Mouse (Mus musculus) liver, embryonic 15.5 days (tissue): Measurements from ENCODE around the gene Ranbp10. TPM values are rescaled to one million over a fixed set of nuclear protein-coding genes. Genes with fewer than 3 reads are reported as not detected.

Experiments used
- polyA plus RNA-seq: library from polyadenylated mRNA; unstranded; fragments of >200 nt; fragmentation: Nextera tagmentation; extraction: Ambion mirVana; gene quantifications from 2 replicates; pipeline ENCODE4 v1.2.1, GENCODE M21; 2015

Ranbp10 gene
- polyA plus RNA-seq, 1 experiment from 2014 or later = 45.0 TPM

Other genes starting within 250 kb of the Ranbp10 start
- 7.1 and 7.2 TPM in 2 replicates for gene Ripor1, start 222.1 kb downstream of the Ranbp10 start, polyA plus RNA-seq
- gene Ctcf, start 190.8 kb downstream of the Ranbp10 start, polyA plus RNA-seq = 62.0 and 63.5 TPM in 2 replicates
- 0.18 TPM in 1 of 2 replicates, not detected in the other for gene Agrp, start 190.0 kb downstream of the Ranbp10 start, polyA plus RNA-seq
- 0.35 and 0.74 TPM in 2 replicates for gene Carmil2, start 141.1 kb downstream of the Ranbp10 start, polyA plus RNA-seq
- gene Acd, start 126.2 kb downstream of the Ranbp10 start, polyA plus RNA-seq = 22.4 and 23.6 TPM in 2 replicates
- gene Pard6a, start 126.2 kb downstream of the Ranbp10 start, polyA plus RNA-seq = 6.1 and 6.3 TPM in 2 replicates
- gene 4933405L10Rik, start 119.7 kb downstream of the Ranbp10 start, polyA plus RNA-seq = not detected in 2 replicates
- 4.4 and 5.2 TPM in 2 replicates for gene Enkd1, start 119.1 kb downstream of the Ranbp10 start, polyA plus RNA-seq
- gene Gfod2, start 68.7 kb downstream of the Ranbp10 start, polyA plus RNA-seq = 1.8 and 2.3 TPM in 2 replicates
- gene Tsnaxip1, start 381 bp upstream of the Ranbp10 start, polyA plus RNA-seq = 0.07 and 0.22 TPM in 2 replicates
- gene Cenpt, start 25.9 kb upstream of the Ranbp10 start, polyA plus RNA-seq = 20.3 and 22.7 TPM in 2 replicates
- 31.5 and 32.2 TPM in 2 replicates for gene Thap11, start 27.8 kb upstream of the Ranbp10 start, polyA plus RNA-seq
- gene Nutf2, start 33.2 kb upstream of the Ranbp10 start, polyA plus RNA-seq = 85.2 and 94.1 TPM in 2 replicates
- gene Edc4, start 53.5 kb upstream of the Ranbp10 start, polyA plus RNA-seq = 15.3 and 15.5 TPM in 2 replicates
- not detected in 2 replicates for gene Nrn1l, start 66.2 kb upstream of the Ranbp10 start, polyA plus RNA-seq
- gene Pskh1, start 73.1 kb upstream of the Ranbp10 start, polyA plus RNA-seq = 10.3 and 12.5 TPM in 2 replicates
- gene Ctrl, start 106.5 kb upstream of the Ranbp10 start, polyA plus RNA-seq = 0.20 and 0.36 TPM in 2 replicates
- 45.0 and 47.9 TPM in 2 replicates for gene Psmb10, start 111.1 kb upstream of the Ranbp10 start, polyA plus RNA-seq
- 70.8 and 85.2 TPM in 2 replicates for gene Lcat, start 116.0 kb upstream of the Ranbp10 start, polyA plus RNA-seq
- gene Slc12a4, start 138.7 kb upstream of the Ranbp10 start, polyA plus RNA-seq = 10.6 and 11.9 TPM in 2 replicates
- gene Dpep3, start 152.1 kb upstream of the Ranbp10 start, polyA plus RNA-seq = not detected in 2 replicates
- gene Dus2, start 164.0 kb upstream of the Ranbp10 start, polyA plus RNA-seq = 10.5 and 12.0 TPM in 2 replicates
- gene Dpep2nb, start 178.6 kb upstream of the Ranbp10 start, polyA plus RNA-seq = not detected in 2 replicates
- 9.8 and 10.0 TPM in 2 replicates for gene Ddx28, start 184.5 kb upstream of the Ranbp10 start, polyA plus RNA-seq
- gene Nfatc3, start 231.5 kb upstream of the Ranbp10 start, polyA plus RNA-seq = 2.6 and 3.0 TPM in 2 replicates